In genomic region chr6:52197271-52197670, GRCm38 (mm10) we compare ENCODE assay signal across 10 mouse cellular contexts. TPM values are rescaled to one million over a fixed set of nuclear protein-coding genes. Genes with fewer than 3 reads are reported as not detected.
A peak's percentile ranks its signal among the peaks of the same experiment; 100 is the strongest.
DNase-seq lines count a peak whose midpoint lies in the region; ATAC-seq and TF ChIP-seq lines count a peak whose summit lies in the region.
"Had no signal": no experiment of that assay in that cellular context is flagged by ENCODE, and none has a peak within 500 bp of the region (broad histone marks: within the 10 kb centered on the region; RNA-seq: fewer than 3 reads in every experiment).

No protein-coding gene starts in this region.

- no peaks in the 10 kb centered on the region for H3K4me1 ChIP-seq in forebrain, embryonic 14.5 days (ENCODE audit: control insufficient read depth, insufficient read depth, low read length)
- no peaks in the 10 kb centered on the region for H3K4me1 ChIP-seq in forebrain, embryonic 13.5 days
- H3K4me1 ChIP-seq in intestine, embryonic 16.5 days (ENCODE audit: control insufficient read depth, insufficient read depth, low read length): peaks cover 39% of the 10 kb centered on the region
- no peaks in the 10 kb centered on the region for H3K4me1 ChIP-seq in lung, postnatal 0 days (ENCODE audit: insufficient read depth, low read depth, low read length)

- WGBS in forebrain, embryonic 14.5 days: 0% methylated on average over 10 of the region's 10 CpGs
- WGBS in forebrain, embryonic 13.5 days: 1% methylated on average over 10 of the region's 10 CpGs
- 7% methylated on average over 10 of the region's 10 CpGs for WGBS in intestine, embryonic 16.5 days
- WGBS in lung, postnatal 0 days: 12% methylated on average over 10 of the region's 10 CpGs

- peak; percentile 71 for TF ChIP-seq CTCF in lung, postnatal 0 days (IDR thresholded peaks at IDR 0.05)

- H3K4me3 ChIP-seq in forebrain, embryonic 14.5 days (ENCODE audit: low read depth, low read length): no peak overlapping the region
- H3K4me3 ChIP-seq in forebrain, embryonic 13.5 days: no peak overlapping the region
- no peak overlapping the region for H3K4me3 ChIP-seq in intestine, embryonic 16.5 days (ENCODE audit: low read length)
- H3K4me3 ChIP-seq in lung, postnatal 0 days (ENCODE audit: low read depth, low read length): no peak overlapping the region
- H3K4me3 ChIP-seq: embryonic facial prominence, embryonic 13.5 days had no signal

- no peak overlapping the region for H3K4me2 ChIP-seq in forebrain, embryonic 14.5 days (ENCODE audit: low read length)
- H3K4me2 ChIP-seq in forebrain, embryonic 13.5 days: no peak overlapping the region
- peak overlapping the region; percentile 16; the same call in 1 of the 2 replicates for H3K4me2 ChIP-seq in intestine, embryonic 16.5 days (ENCODE audit: low read depth, low read length)
- peak overlapping the region; percentile 25 for H3K4me2 ChIP-seq in lung, postnatal 0 days (replicated peaks; ENCODE audit: low read depth, low read length)
- H3K4me2 ChIP-seq: embryonic facial prominence, embryonic 13.5 days had no signal

- TF ChIP-seq EP300 in lung, postnatal 0 days (IDR thresholded peaks at IDR 0.05): no peak; the same call in 1 of the 2 replicates

- no peak overlapping the region for H3K27ac ChIP-seq in forebrain, embryonic 14.5 days (ENCODE audit: low read depth, low read length)
- H3K27ac ChIP-seq in forebrain, embryonic 13.5 days: no peak overlapping the region
- H3K27ac ChIP-seq in intestine, embryonic 16.5 days (ENCODE audit: low read length): peak overlapping the region; percentile 79; the same call in 1 of the 2 replicates
- peak overlapping the region; percentile 76 for H3K27ac ChIP-seq in lung, postnatal 0 days (ENCODE audit: low read length)
- H3K27ac ChIP-seq: embryonic facial prominence, embryonic 13.5 days; macrophage had no signal

- no peak overlapping the region for H3K9ac ChIP-seq in forebrain, embryonic 14.5 days (ENCODE audit: low read length)
- no peak overlapping the region for H3K9ac ChIP-seq in forebrain, embryonic 13.5 days
- no peak overlapping the region for H3K9ac ChIP-seq in intestine, embryonic 16.5 days (ENCODE audit: low read depth, low read length)
- H3K9ac ChIP-seq in lung, postnatal 0 days (replicated peaks; ENCODE audit: low read depth): no peak overlapping the region
- H3K9ac ChIP-seq: embryonic facial prominence, embryonic 13.5 days had no signal

- H3K27me3 ChIP-seq in forebrain, embryonic 14.5 days (replicated peaks; ENCODE audit: control insufficient read depth, insufficient read depth, low read length): peaks cover 100% of the 10 kb centered on the region
- H3K27me3 ChIP-seq in forebrain, embryonic 13.5 days: peaks cover 100% of the 10 kb centered on the region
- H3K27me3 ChIP-seq in intestine, embryonic 16.5 days (replicated peaks; ENCODE audit: control insufficient read depth, insufficient read depth, low read length): no peaks in the 10 kb centered on the region; the same call in 1 of the 2 replicates
- 0 out of 2 replicates have a peak, but pooled peaks cover 9% of the 10 kb centered on the region for H3K27me3 ChIP-seq in lung, postnatal 0 days (replicated peaks; ENCODE audit: insufficient read depth, low read length)

- no peaks in the 10 kb centered on the region for H3K9me3 ChIP-seq in forebrain, embryonic 14.5 days (replicated peaks; ENCODE audit: control insufficient read depth, low read length)
- no peaks in the 10 kb centered on the region for H3K9me3 ChIP-seq in forebrain, embryonic 13.5 days (replicated peaks)
- no peaks in the 10 kb centered on the region for H3K9me3 ChIP-seq in intestine, embryonic 16.5 days (ENCODE audit: control insufficient read depth, low read length)
- H3K9me3 ChIP-seq in lung, postnatal 0 days (ENCODE audit: low read length): no peaks in the 10 kb centered on the region
- H3K9me3 ChIP-seq: embryonic facial prominence, embryonic 13.5 days had no signal

- no peak for ATAC-seq in forebrain, embryonic 14.5 days
- no peak for ATAC-seq in forebrain, embryonic 13.5 days
- peak; percentile 55 for ATAC-seq in intestine, embryonic 16.5 days
- peak; percentile 84 for ATAC-seq in lung, postnatal 0 days

- intact Hi-C loops in left cerebral cortex, postnatal 25 days (cut with DNase I): loop anchor here (5.0 kb wide), 2 partner anchors 190 to 325 kb away; no protein-coding TSS in a partner anchor

- peak; percentile 57 for DNase-seq in forebrain, embryonic 14.5 days (ENCODE audit: low spot score)
- peak; percentile 49 for DNase-seq in adrenal gland, postnatal 25 days
- peak; percentile 91 for DNase-seq in lung, postnatal 0 days (ENCODE audit: low spot score)
- no peak for DNase-seq in urinary bladder, postnatal 4 days (ENCODE audit: low spot score in 2 of 2)
- DNase-seq in urinary bladder, postnatal 25 days (ENCODE audit: low spot score): no peak
- DNase-seq in left cerebral cortex, postnatal 25 days (ENCODE audit: low spot score in 2 of 2): no peak

- H3K36me3 ChIP-seq in forebrain, embryonic 14.5 days (ENCODE audit: control insufficient read depth, insufficient read depth, low read length): no peaks in the 10 kb centered on the region
- no peaks in the 10 kb centered on the region for H3K36me3 ChIP-seq in forebrain, embryonic 13.5 days (ENCODE audit: poor library complexity, severe bottlenecking)
- no peaks in the 10 kb centered on the region for H3K36me3 ChIP-seq in intestine, embryonic 16.5 days (ENCODE audit: control insufficient read depth, insufficient read depth, low read length)
- H3K36me3 ChIP-seq in lung, postnatal 0 days (ENCODE audit: insufficient read depth, low read length): no peaks in the 10 kb centered on the region
- H3K36me3 ChIP-seq: embryonic facial prominence, embryonic 13.5 days had no signal

RNA-seq across cellular contexts. Expression of gene Hoxa4, which starts 5.7 kb away (rescaled TPM):
- not detected in 2 replicates for polyA plus RNA-seq in forebrain, embryonic 14.5 days (2014; fragmentation: Nextera tagmentation; extraction: Ambion mirVana)
- not detected in 2 replicates for polyA plus RNA-seq in forebrain, embryonic 13.5 days (2015; fragmentation: Nextera tagmentation; extraction: Ambion mirVana)
- total RNA-seq in adrenal gland, postnatal 25 days (2021): 3.7 and 3.8 TPM in 2 replicates
- polyA plus RNA-seq in intestine, embryonic 16.5 days (2015; fragmentation: Nextera tagmentation; extraction: Ambion mirVana): 1.7 and 2.4 TPM in 2 replicates
- polyA plus RNA-seq in lung, postnatal 0 days (2015; fragmentation: Nextera tagmentation; extraction: Ambion mirVana): 3.7 and 3.9 TPM in 2 replicates
- not detected for total RNA-seq in left cerebral cortex, postnatal 25 days (2021)

RNA-seq across cellular contexts. Expression of gene Hoxa5, which starts 7.1 kb away (rescaled TPM):
- 0.26 TPM in 1 of 2 replicates, not detected in the other for polyA plus RNA-seq in forebrain, embryonic 14.5 days (2014; fragmentation: Nextera tagmentation; extraction: Ambion mirVana)
- polyA plus RNA-seq in forebrain, embryonic 13.5 days (2015; fragmentation: Nextera tagmentation; extraction: Ambion mirVana): not detected in 2 replicates
- 12.8 and 15.0 TPM in 2 replicates for total RNA-seq in adrenal gland, postnatal 25 days (2021)
- 15.3 and 15.5 TPM in 2 replicates for polyA plus RNA-seq in intestine, embryonic 16.5 days (2015; fragmentation: Nextera tagmentation; extraction: Ambion mirVana)
- 39.7 and 40.3 TPM in 2 replicates for polyA plus RNA-seq in lung, postnatal 0 days (2015; fragmentation: Nextera tagmentation; extraction: Ambion mirVana)
- not detected for total RNA-seq in left cerebral cortex, postnatal 25 days (2021)

RNA-seq across cellular contexts. Expression of gene Hoxa6, which starts 11.3 kb away (rescaled TPM):
- polyA plus RNA-seq in forebrain, embryonic 14.5 days (2014; fragmentation: Nextera tagmentation; extraction: Ambion mirVana): not detected in 2 replicates
- not detected in 2 replicates for polyA plus RNA-seq in forebrain, embryonic 13.5 days (2015; fragmentation: Nextera tagmentation; extraction: Ambion mirVana)
- total RNA-seq in adrenal gland, postnatal 25 days (2021): 3.1 and 5.6 TPM in 2 replicates
- polyA plus RNA-seq in intestine, embryonic 16.5 days (2015; fragmentation: Nextera tagmentation; extraction: Ambion mirVana): 1.2 and 1.4 TPM in 2 replicates
- 0.95 and 1.1 TPM in 2 replicates for polyA plus RNA-seq in lung, postnatal 0 days (2015; fragmentation: Nextera tagmentation; extraction: Ambion mirVana)
- total RNA-seq in left cerebral cortex, postnatal 25 days (2021): not detected
- polyA plus RNA-seq: macrophage had no signal

RNA-seq across cellular contexts. Expression of gene Hoxa3, which starts 15.9 kb away (rescaled TPM):
- not detected in 2 replicates for polyA plus RNA-seq in forebrain, embryonic 14.5 days (2014; fragmentation: Nextera tagmentation; extraction: Ambion mirVana)
- not detected in 2 replicates for polyA plus RNA-seq in forebrain, embryonic 13.5 days (2015; fragmentation: Nextera tagmentation; extraction: Ambion mirVana)
- total RNA-seq in adrenal gland, postnatal 25 days (2021): 6.3 and 6.9 TPM in 2 replicates
- polyA plus RNA-seq in intestine, embryonic 16.5 days (2015; fragmentation: Nextera tagmentation; extraction: Ambion mirVana): 5.2 and 5.9 TPM in 2 replicates
- polyA plus RNA-seq in lung, postnatal 0 days (2015; fragmentation: Nextera tagmentation; extraction: Ambion mirVana): 4.3 and 4.8 TPM in 2 replicates
- total RNA-seq in left cerebral cortex, postnatal 25 days (2021): not detected

RNA-seq across cellular contexts. Expression of gene Gm28308, which starts 15.9 kb away (rescaled TPM):
- polyA plus RNA-seq in forebrain, embryonic 14.5 days (2014; fragmentation: Nextera tagmentation; extraction: Ambion mirVana): not detected in 2 replicates
- polyA plus RNA-seq in forebrain, embryonic 13.5 days (2015; fragmentation: Nextera tagmentation; extraction: Ambion mirVana): not detected in 2 replicates
- 0.88 and 4.9 TPM in 2 replicates for total RNA-seq in adrenal gland, postnatal 25 days (2021)
- not detected in 2 replicates for polyA plus RNA-seq in intestine, embryonic 16.5 days (2015; fragmentation: Nextera tagmentation; extraction: Ambion mirVana)
- polyA plus RNA-seq in lung, postnatal 0 days (2015; fragmentation: Nextera tagmentation; extraction: Ambion mirVana): not detected in 2 replicates
- total RNA-seq in left cerebral cortex, postnatal 25 days (2021): not detected
- polyA plus RNA-seq: embryonic facial prominence, embryonic 13.5 days; macrophage had no signal

Comparison
In these comparisons a context has a peak if more than half of its experiments do, and no peak if none do; other contexts are left out.
1. ATAC-seq: peak in intestine, embryonic 16.5 days (single experiment) and lung, postnatal 0 days (single experiment); none in forebrain, embryonic 14.5 days (single experiment) and forebrain, embryonic 13.5 days (single experiment).
2. DNase-seq: peak in forebrain, embryonic 14.5 days (single experiment), adrenal gland, postnatal 25 days (single experiment) and lung, postnatal 0 days (single experiment); none in urinary bladder, postnatal 4 days (0 of 2), urinary bladder, postnatal 25 days (single experiment) and left cerebral cortex, postnatal 25 days (0 of 2).
3. H3K27ac ChIP-seq: peak in intestine, embryonic 16.5 days (single experiment) and lung, postnatal 0 days (single experiment); none in forebrain, embryonic 14.5 days (single experiment) and forebrain, embryonic 13.5 days (single experiment).
4. H3K4me2 ChIP-seq: peak in intestine, embryonic 16.5 days (single experiment) and lung, postnatal 0 days (single experiment); none in forebrain, embryonic 14.5 days (single experiment) and forebrain, embryonic 13.5 days (single experiment).
5. RNA of gene Hoxa5, which starts 7.1 kb away (polyA plus RNA-seq): 39.7 to 40.3 TPM in lung, postnatal 0 days and 15.3 to 15.5 TPM in intestine, embryonic 16.5 days; 0.26 TPM in forebrain, embryonic 14.5 days and not detected in forebrain, embryonic 13.5 days; every median in the first group is over 10 times any median in the second.